Mouse (Mus musculus) stomach, embryonic 16.5 days (tissue): ENCODE data around the gene Pdzrn4. TPM values are rescaled to one million over a fixed set of nuclear protein-coding genes. Genes with fewer than 3 reads are reported as not detected.

Source experiments
- ATAC-seq: fragments of 200-750 bp; cut with Nextera tagmentation; 2 replicates; pipeline ENCODE4 v1.8.0; 2017; ENCODE audit warnings: moderate number of reproducible peaks, moderate TSS enrichment; ENCODE audit not compliant: insufficient read depth, low FRiP score
- H3K27ac ChIP-seq: fragments of 300-500 bp; sonication (generic); 2 replicates; pipeline ENCODE4 v1.5.1; 2014; ENCODE audit warnings: low read length
- H3K27me3 ChIP-seq: fragments of 300-500 bp; sonication (generic); 2 replicates; pipeline ENCODE4 v1.6.1; 2014; ENCODE audit warnings: low read length, control low read depth, mixed read lengths; ENCODE audit not compliant: control insufficient read depth, insufficient read depth
- H3K36me3 ChIP-seq: fragments of 300-500 bp; sonication (generic); 2 replicates; pipeline ENCODE4 v1.6.1; 2014; ENCODE audit warnings: low read length; ENCODE audit not compliant: control insufficient read depth, insufficient read depth
- H3K4me1 ChIP-seq: fragments of 300-500 bp; sonication (generic); 2 replicates; pipeline ENCODE4 v1.6.1; 2014; ENCODE audit warnings: low read length, control low read depth, mixed read lengths; ENCODE audit not compliant: control insufficient read depth, insufficient read depth
- H3K4me2 ChIP-seq: fragments of 300-500 bp; sonication (generic); 2 replicates; pipeline ENCODE4 v1.6.1; 2014; ENCODE audit warnings: low read depth, low read length, mixed read lengths
- H3K4me3 ChIP-seq: fragments of 300-500 bp; sonication (generic); replicated peaks from 2 replicates; pipeline ENCODE4 v1.5.1; 2014; ENCODE audit warnings: mild to moderate bottlenecking, low read length
- H3K9ac ChIP-seq: fragments of 300-500 bp; sonication (generic); 2 replicates; pipeline ENCODE4 v1.6.1; 2014; ENCODE audit warnings: low read length
- H3K9me3 ChIP-seq: fragments of 300-500 bp; sonication (generic); replicated peaks from 2 replicates; pipeline ENCODE4 v1.6.1; 2016; ENCODE audit warnings: low read length, control low read depth; ENCODE audit not compliant: control insufficient read depth
- WGBS: fragments of 180-500 bp; shearing (Covaris S2); extraction: QIAGEN DNeasy Blood & Tissue Kit; methylation state at CpG from one replicate; pipeline ENCODE4 v1.1.7; 2014; 5-methylcytosine and 5-hydroxymethylcytosine counted together
- polyA plus RNA-seq: library from polyadenylated mRNA; unstranded; fragments of >200 nt; fragmentation: Nextera tagmentation; extraction: Ambion mirVana; gene quantifications from 2 replicates; pipeline ENCODE4 v1.2.1, GENCODE M21; 2015

The Pdzrn4 gene
- polyA plus RNA-seq, 1 experiment from 2014 or later, result 2.7 TPM

DNA sequence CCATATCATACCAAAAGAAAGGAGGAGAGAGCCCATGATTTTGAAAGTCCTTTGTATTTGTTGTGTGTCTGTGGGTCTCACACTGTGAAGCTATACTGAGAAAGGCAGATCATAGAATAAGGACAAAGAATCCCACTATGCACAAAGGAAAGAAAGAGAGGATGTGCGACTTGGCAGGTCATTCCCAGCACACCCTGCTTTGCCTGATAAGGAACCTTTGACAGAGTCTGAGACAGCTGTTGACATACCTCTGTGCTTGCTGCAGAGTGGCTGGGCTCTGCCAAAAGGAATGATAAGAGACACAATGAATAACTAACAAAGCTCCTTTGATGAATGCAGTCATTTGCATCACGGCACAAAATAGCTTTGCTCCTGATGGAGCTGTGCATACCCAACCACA lies 232.5 kb downstream of the Pdzrn4 start:
- Histone ChIP-seq H3K9ac (no peak overlapping the region), H3K4me3 (no peak overlapping the region), H3K27ac (no peak overlapping the region), H3K4me1 (no peaks in the 10 kb centered on the region), H3K27me3 (no peaks in the 10 kb centered on the region), H3K4me2 (no peak overlapping the region), H3K36me3 (no peaks in the 10 kb centered on the region), H3K9me3 (no peaks in the 10 kb centered on the region)
- ATAC-seq, result no peak
- 30% methylated on average over 2 of the region's 2 CpGs for WGBS

DNA sequence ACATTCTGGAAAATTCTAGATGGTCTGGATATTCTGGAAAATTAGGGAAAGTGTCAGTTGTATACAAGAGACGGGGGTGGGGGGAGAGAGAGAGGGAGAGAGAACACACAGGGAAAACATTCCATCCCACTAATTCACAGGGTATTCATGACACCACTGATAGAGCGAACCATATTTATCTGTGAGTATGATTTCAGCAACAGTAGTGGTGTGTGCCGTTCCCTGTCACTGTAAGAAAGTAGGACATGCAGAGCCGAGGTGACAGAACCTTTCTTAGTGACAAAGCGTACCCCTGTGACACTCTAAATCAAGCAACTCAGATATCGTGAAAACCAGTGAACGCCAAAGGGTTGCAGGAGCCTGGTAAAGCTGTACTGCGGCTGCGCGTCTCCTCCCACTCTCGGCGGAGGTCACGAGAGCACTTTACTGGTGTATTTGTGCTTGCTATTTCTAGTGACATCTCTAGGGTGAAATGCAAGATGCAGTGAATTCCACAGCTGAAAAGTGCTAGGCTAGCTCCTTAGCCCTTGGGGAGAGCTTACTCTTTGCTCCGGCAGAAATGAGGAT lies 237.4 kb downstream of the Pdzrn4 start:
- Histone ChIP-seq H3K27ac (no peak overlapping the region), H3K36me3 (no peaks in the 10 kb centered on the region), H3K9ac (no peak overlapping the region), H3K4me1 (no peaks in the 10 kb centered on the region), H3K4me2 (no peak overlapping the region), H3K27me3 (no peaks in the 10 kb centered on the region), H3K9me3 (no peaks in the 10 kb centered on the region), H3K4me3 (no peak overlapping the region)
- ATAC-seq, result no peak
- 86% methylated on average over 14 of the region's 14 CpGs for WGBS

DNA sequence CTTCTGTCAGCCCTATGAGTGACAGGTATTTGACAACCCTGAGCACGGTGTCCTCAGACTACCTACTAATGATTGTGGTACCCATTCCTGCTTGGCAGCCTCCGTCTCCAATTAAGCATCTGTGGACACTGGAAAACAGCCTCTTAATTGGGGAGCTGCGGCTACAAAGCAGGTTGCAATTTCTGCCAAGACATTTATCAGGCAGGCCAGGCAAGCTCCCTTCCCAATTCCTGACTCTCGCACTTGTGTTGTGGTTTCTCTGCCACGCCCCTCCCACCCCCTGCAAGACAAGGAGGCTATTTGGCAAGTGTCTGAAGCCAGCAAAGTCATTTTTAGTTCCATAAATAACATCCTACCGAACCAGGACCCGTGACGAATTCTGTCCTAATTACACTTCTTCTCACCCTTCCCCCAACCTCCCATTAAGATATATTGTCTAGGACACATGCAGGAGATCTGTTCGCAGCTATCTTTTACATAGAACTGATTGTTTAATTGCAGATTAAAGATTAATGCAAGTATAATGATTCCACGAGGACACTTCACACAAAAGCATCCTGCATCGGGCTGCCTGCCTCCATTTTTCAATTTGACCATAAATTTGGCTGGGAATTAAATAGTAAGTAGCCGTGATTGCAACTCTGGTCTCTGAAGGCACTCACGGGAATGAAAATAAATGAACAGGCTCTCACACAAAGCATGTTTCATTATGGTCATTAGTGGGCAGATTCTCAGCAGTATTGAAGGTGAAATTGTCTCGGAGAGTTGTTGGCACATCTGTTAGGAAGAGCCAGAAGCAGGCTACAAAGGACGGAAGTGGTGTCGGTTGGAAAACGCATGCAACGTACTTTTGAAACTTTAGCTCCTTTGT lies 243.8 kb downstream of the Pdzrn4 start:
- Histone ChIP-seq H3K4me2 (no peak overlapping the region), H3K36me3 (no peaks in the 10 kb centered on the region), H3K9ac (no peak overlapping the region), H3K9me3 (no peaks in the 10 kb centered on the region), H3K4me3 (no peak overlapping the region), H3K4me1 (no peaks in the 10 kb centered on the region), H3K27me3 (no peaks in the 10 kb centered on the region), H3K27ac (no peak overlapping the region)
- WGBS, result 66% methylated on average over 18 of the region's 18 CpGs
- no peak for ATAC-seq

DNA sequence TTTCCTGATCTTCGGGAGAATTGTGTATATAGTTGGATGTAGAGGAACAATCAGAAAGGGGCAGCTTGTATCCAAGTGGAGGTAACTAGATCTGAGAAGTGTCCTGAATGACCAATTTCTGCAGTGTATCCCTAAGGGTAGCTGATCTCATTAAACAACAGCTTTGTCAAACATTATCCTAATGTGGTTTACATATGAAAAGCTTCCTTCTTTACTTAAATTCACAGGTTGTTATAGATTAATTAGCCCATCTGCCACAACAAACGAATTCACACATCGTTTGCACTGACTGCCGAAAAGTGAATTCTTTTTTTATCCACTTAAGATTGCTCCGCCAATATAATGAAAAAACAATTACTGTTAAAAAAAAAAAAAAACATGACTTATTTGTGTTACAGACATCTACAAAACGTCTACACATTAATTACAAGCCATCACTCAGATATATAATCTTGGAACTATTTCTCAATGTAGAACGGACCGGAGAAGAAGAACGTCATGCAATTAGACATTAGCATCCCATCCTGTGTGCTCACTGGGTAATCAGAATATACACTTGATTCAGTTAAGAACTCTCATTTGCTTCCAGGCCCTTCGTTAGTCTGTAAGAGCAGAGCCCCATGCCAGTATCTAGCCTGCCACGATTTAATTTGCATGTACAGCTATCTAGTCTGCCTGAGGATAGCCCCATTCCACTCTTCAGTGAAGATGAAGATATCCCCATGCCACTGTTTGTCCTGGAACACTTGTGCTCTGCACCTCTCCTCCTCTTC lies 274.8 kb downstream of the Pdzrn4 start:
- no peaks in the 10 kb centered on the region for H3K36me3 ChIP-seq
- no peaks in the 10 kb centered on the region for H3K27me3 ChIP-seq
- H3K9me3 ChIP-seq, result no peaks in the 10 kb centered on the region
- H3K4me3 ChIP-seq, result no peak overlapping the region
- no peak for ATAC-seq
- 79% methylated on average over 11 of the region's 11 CpGs for WGBS
- H3K4me2 ChIP-seq, result no peak overlapping the region
- no peak overlapping the region for H3K9ac ChIP-seq
- no peak overlapping the region for H3K27ac ChIP-seq
- no peaks in the 10 kb centered on the region for H3K4me1 ChIP-seq

DNA sequence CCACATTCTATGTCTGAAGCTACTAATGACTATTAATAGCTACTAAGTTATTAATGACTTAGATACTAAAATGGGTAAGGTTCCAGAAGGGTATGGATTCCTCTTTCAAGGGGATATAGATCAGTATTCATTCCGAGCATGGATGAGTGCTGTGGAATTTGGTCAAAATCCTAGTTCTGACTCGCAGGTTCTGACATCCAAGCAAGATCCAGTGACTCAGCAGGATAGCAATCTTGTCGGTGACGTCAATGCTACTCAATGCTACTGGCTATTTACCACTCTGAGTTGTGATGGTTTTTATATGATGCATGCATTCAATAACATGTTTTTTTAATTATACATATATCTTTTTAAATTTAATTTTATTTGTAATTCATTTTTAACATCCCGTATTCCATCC lies 279.4 kb downstream of the Pdzrn4 start:
- H3K4me1 ChIP-seq, result no peaks in the 10 kb centered on the region
- 88% methylated on average over 5 of the region's 5 CpGs for WGBS
- H3K4me3 ChIP-seq, result no peak overlapping the region

DNA sequence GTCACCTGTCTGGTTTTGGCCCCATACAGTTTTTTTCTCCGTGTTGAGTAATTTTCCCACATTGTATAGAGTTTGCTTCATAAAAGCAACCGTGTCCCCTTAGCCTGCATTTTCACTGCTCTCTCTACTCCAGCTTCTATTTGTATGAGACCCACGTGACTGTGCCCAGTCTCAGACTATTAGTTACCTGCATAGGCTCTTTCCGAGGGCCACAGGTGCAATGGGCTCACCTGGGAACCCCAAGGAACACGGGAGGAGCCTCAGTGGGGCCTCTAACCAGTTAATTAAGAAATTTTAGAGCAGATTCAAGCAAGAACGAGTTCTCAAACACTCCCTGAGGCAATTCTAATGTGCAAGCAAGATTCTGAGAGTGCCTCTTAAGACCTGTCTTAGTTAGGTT lies 281.7 kb downstream of the Pdzrn4 start:
- H3K27ac ChIP-seq, result no peak overlapping the region
- WGBS, result 70% methylated on average over 6 of the region's 6 CpGs
- H3K36me3 ChIP-seq, result no peaks in the 10 kb centered on the region
- no peak overlapping the region for H3K9ac ChIP-seq
- H3K9me3 ChIP-seq, result no peaks in the 10 kb centered on the region
- no peaks in the 10 kb centered on the region for H3K4me1 ChIP-seq
- H3K27me3 ChIP-seq, result no peaks in the 10 kb centered on the region
- H3K4me3 ChIP-seq, result no peak overlapping the region
- H3K4me2 ChIP-seq, result no peak overlapping the region
- ATAC-seq, result no peak

More for the DNA sequence above, 279.4 kb downstream of the Pdzrn4 start:
- H3K4me2 ChIP-seq, result no peak overlapping the region
- no peaks in the 10 kb centered on the region for H3K9me3 ChIP-seq
- no peak overlapping the region for H3K27ac ChIP-seq
- ATAC-seq, result no peak
- H3K9ac ChIP-seq, result no peak overlapping the region
- no peaks in the 10 kb centered on the region for H3K36me3 ChIP-seq
- H3K27me3 ChIP-seq, result no peaks in the 10 kb centered on the region

DNA sequence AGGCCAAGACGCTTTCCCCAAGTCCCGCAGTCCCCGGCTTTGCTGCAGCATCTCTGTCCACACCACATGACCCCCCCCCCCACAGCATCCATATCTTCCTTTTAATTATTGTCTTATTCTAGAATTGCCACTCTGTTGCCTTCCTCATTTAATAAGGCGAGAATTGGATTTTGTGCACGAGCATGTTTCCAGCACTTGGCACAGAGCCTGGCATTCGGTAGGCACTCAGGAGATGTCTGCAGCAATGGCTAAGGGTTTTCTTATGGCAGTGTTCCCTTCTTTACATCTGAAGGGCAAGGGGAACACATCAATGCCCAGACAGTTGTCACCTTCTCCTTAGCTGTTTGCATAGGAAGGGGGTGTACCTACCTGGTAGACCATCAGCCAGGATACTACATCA lies 282.9 kb downstream of the Pdzrn4 start:
- no peak overlapping the region for H3K4me2 ChIP-seq
- H3K4me1 ChIP-seq, result no peaks in the 10 kb centered on the region
- no peak overlapping the region for H3K4me3 ChIP-seq
- H3K36me3 ChIP-seq, result no peaks in the 10 kb centered on the region
- WGBS, result 82% methylated on average over 6 of the region's 6 CpGs
- H3K9ac ChIP-seq, result no peak overlapping the region
- no peak overlapping the region for H3K27ac ChIP-seq
- H3K9me3 ChIP-seq, result no peaks in the 10 kb centered on the region
- no peak for ATAC-seq
- no peaks in the 10 kb centered on the region for H3K27me3 ChIP-seq

DNA sequence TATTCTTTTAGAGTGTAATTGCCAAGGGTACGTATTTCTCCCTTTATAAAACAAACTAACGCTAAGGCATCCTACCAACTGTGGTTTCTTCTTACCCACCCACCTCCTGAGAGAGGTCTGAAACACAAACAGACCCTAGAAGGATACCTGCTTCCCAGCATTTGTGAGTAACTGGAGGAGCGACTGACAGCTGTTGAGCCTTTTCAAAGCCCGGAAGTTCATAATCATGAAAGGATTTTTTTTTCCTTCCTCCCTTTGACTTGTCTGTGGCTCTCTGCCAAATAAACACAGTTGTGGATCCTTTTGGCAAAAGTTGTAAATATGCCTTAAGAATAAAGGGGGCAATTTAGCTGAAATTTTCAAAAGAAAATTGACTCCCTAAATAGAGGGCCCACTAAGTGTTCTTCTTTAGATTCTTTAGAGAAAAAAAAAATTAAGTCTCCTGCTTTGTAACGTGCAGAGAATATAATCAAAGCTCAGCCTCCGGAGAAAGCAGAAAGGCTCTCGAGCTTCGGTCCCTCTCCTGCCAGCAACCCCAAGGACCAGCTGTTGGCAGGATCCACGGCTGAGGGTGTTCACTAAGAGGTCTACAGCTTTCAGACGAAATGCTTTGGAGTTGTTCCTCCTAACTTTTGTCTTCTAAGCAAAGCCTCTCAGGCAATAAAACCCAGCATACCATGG lies 299.7 kb downstream of the Pdzrn4 start:
- Histone ChIP-seq H3K9me3 (no peaks in the 10 kb centered on the region), H3K9ac (no peak overlapping the region), H3K27me3 (no peaks in the 10 kb centered on the region), H3K36me3 (no peaks in the 10 kb centered on the region), H3K27ac (no peak overlapping the region), H3K4me1 (no peaks in the 10 kb centered on the region), H3K4me2 (no peak overlapping the region), H3K4me3 (no peak overlapping the region)
- 32% methylated on average over 10 of the region's 10 CpGs for WGBS
- no peak for ATAC-seq
